Mouse (Mus musculus) MEL (cell line): ENCODE results near the gene Cwc27. TPM values are rescaled to one million over a fixed set of nuclear protein-coding genes. Genes with fewer than 3 reads are reported as not detected.

Source experiments
- DNase-seq: peaks from one replicate; pipeline ENCODE4 v3.0.0; 2011; ENCODE audit warnings: low read depth, low spot score
- H3K27ac ChIP-seq: 2 replicates; pipeline ENCODE4 v1.5.1; 2012; ENCODE audit warnings: low read depth, mild to moderate bottlenecking, control low read depth, low read length, moderate library complexity; ENCODE audit not compliant: control insufficient read depth
- H3K27me3 ChIP-seq, 2 experiments: fragments of 150-350 bp in 1 of 2; sonication (generic) in 1 of 2; 2 replicates each; pipeline ENCODE4 v1.6.1; 2012; ENCODE audit warnings: low read length in 2 of 2, mild to moderate bottlenecking in 2 of 2, improper control_type of control experiment in 1 of 2, moderate library complexity in 1 of 2; ENCODE audit not compliant: insufficient read depth in 2 of 2, control insufficient read depth in 1 of 2
- H3K36me3 ChIP-seq, 2 experiments: 2 replicates each; pipeline ENCODE4 v1.6.1; 2012 to 2014; ENCODE audit warnings: low read length in 2 of 2, improper control_type of control experiment in 1 of 2, inconsistent platforms in 1 of 2, mild to moderate bottlenecking in 1 of 2; ENCODE audit not compliant: insufficient read depth in 2 of 2, control insufficient read depth in 1 of 2
- H3K4me1 ChIP-seq, 2 experiments: fragments of 150-350 bp in 1 of 2; sonication (generic) in 1 of 2; 2 replicates each; pipeline ENCODE4 v1.6.1; 2012; ENCODE audit warnings: low read length in 2 of 2, improper control_type of control experiment in 1 of 2, mild to moderate bottlenecking in 1 of 2; ENCODE audit not compliant: insufficient read depth in 2 of 2, control insufficient read depth in 1 of 2
- H3K4me3 ChIP-seq, 2 experiments: fragments of 150-350 bp in 1 of 2; sonication (generic) in 1 of 2; 2 replicates each; pipeline ENCODE4 v1.5.1; 2012; ENCODE audit warnings: low read depth in 2 of 2, low read length in 2 of 2, mild to moderate bottlenecking in 2 of 2, moderate library complexity in 2 of 2, control low read depth in 1 of 2, improper control_type of control experiment in 1 of 2; ENCODE audit not compliant: control insufficient read depth in 1 of 2, insufficient read depth in 1 of 2
- H3K79me2 ChIP-seq: 2 replicates; pipeline ENCODE4 v1.6.1; 2012; ENCODE audit warnings: mild to moderate bottlenecking, low read length, moderate library complexity; ENCODE audit not compliant: control insufficient read depth, poor library complexity, insufficient read depth
- H3K9ac ChIP-seq: 2 replicates; pipeline ENCODE4 v1.6.1; 2012; ENCODE audit warnings: low read depth, mild to moderate bottlenecking, control low read depth, low read length, moderate library complexity; ENCODE audit not compliant: control insufficient read depth, poor library complexity, severe bottlenecking
- H3K9me3 ChIP-seq: fragments of 150-350 bp; sonication (generic); replicated peaks from 2 replicates; pipeline ENCODE4 v1.6.1; 2012; ENCODE audit warnings: mild to moderate bottlenecking, low read length, improper control_type of control experiment, moderate library complexity; ENCODE audit not compliant: insufficient read depth
- CHD1 ChIP-seq: IDR thresholded peaks from 2 replicates; pipeline ENCODE4 v1.6.1; 2012; ENCODE audit warnings: low read depth, mild to moderate bottlenecking, inconsistent platforms, low read length, improper control_type of control experiment
- CTCF ChIP-seq, 3 experiments: IDR thresholded peaks in 2 of 3; conservative IDR thresholded peaks in 1 of 3; 2 replicates each; pipeline ENCODE4 v1.5.1; 2011 to 2012; ENCODE audit warnings: low read length in 3 of 3, low read depth in 2 of 3, mild to moderate bottlenecking in 2 of 3, improper control_type of control experiment in 1 of 3, inconsistent platforms in 1 of 3, mixed read lengths in 1 of 3, moderate library complexity in 1 of 3; ENCODE audit not compliant: control insufficient read depth in 1 of 3, insufficient read depth in 1 of 3, poor library complexity in 1 of 3, severe bottlenecking in 1 of 3
- ELF1 ChIP-seq: IDR thresholded peaks from 2 replicates; pipeline ENCODE4 v1.6.1; 2014; ENCODE audit warnings: low read depth, mild to moderate bottlenecking, inconsistent platforms, low read length, improper control_type of control experiment, moderate library complexity
- JUND ChIP-seq: IDR thresholded peaks from 2 replicates; pipeline ENCODE4 v1.6.1; 2011; ENCODE audit warnings: low read depth, mild to moderate bottlenecking, improper control_type of control experiment, low read length
- KAT2A ChIP-seq: conservative IDR thresholded peaks from 2 replicates; pipeline ENCODE4 v1.6.1; 2012; ENCODE audit warnings: low read depth, low read length, improper control_type of control experiment, inconsistent platforms
- MAFK ChIP-seq: IDR thresholded peaks from 2 replicates; pipeline ENCODE4 v1.6.1; 2011; ENCODE audit warnings: low read depth, mild to moderate bottlenecking, low read length, improper control_type of control experiment, borderline replicate concordance
- MYC ChIP-seq: IDR thresholded peaks from 2 replicates; pipeline ENCODE4 v1.6.1; 2011; ENCODE audit warnings: low read depth, mild to moderate bottlenecking, low read length, improper control_type of control experiment, moderate library complexity
- POLR2AphosphoS2 ChIP-seq: IDR thresholded peaks from 2 replicates; pipeline ENCODE4 v1.6.1; 2011; ENCODE audit warnings: low read length, improper control_type of control experiment
- POLR2AphosphoS5 ChIP-seq: IDR thresholded peaks from 2 replicates; pipeline ENCODE4 v1.6.1; 2012; ENCODE audit warnings: low read depth, borderline replicate concordance, mild to moderate bottlenecking, inconsistent platforms, low read length, moderate library complexity, mixed read lengths
- RCOR1 ChIP-seq: IDR thresholded peaks from 2 replicates; pipeline ENCODE4 v1.6.1; 2012; ENCODE audit warnings: low read depth, mild to moderate bottlenecking, inconsistent platforms, low read length, improper control_type of control experiment
- SMC3 ChIP-seq: IDR thresholded peaks from 2 replicates; pipeline ENCODE4 v1.6.1; 2011; ENCODE audit warnings: low read depth, low read length, improper control_type of control experiment
- TAL1 ChIP-seq: IDR thresholded peaks from 2 replicates; pipeline ENCODE4 v1.6.1; 2012; ENCODE audit warnings: mild to moderate bottlenecking, inconsistent platforms, low read length, moderate library complexity, mixed read lengths
- TCF12 ChIP-seq: IDR thresholded peaks from 2 replicates; pipeline ENCODE4 v1.6.1; 2014; ENCODE audit warnings: low read depth, mild to moderate bottlenecking, inconsistent platforms, low read length, improper control_type of control experiment, moderate library complexity
- UBTF ChIP-seq: IDR thresholded peaks from 2 replicates; pipeline ENCODE4 v1.6.1; 2012; ENCODE audit warnings: low read depth, mild to moderate bottlenecking, inconsistent platforms, low read length, improper control_type of control experiment, moderate library complexity, borderline replicate concordance; ENCODE audit not compliant: insufficient read depth
- USF1 ChIP-seq: IDR thresholded peaks from 2 replicates; pipeline ENCODE4 v1.6.1; 2014; ENCODE audit warnings: low read depth, mild to moderate bottlenecking, inconsistent platforms, low read length, improper control_type of control experiment, moderate library complexity
- ZC3H11A ChIP-seq: IDR thresholded peaks from 2 replicates; pipeline ENCODE4 v1.6.1; 2012; ENCODE audit warnings: low read depth, mild to moderate bottlenecking, inconsistent platforms, low read length, improper control_type of control experiment
- ZNF384 ChIP-seq: IDR thresholded peaks from 2 replicates; pipeline ENCODE4 v1.6.1; 2012; ENCODE audit warnings: low read depth, mild to moderate bottlenecking, inconsistent platforms, low read length, improper control_type of control experiment
- polyA plus RNA-seq, 2 experiments: library from polyadenylated mRNA; stranded (reverse) in 1 of 2; unstranded in 1 of 2; fragments of >175 nt in 1 of 2; fragments of >200 nt in 1 of 2; gene quantifications; 2 replicates each; pipeline versions ENCODE4 v1.2.1 to v1.2.4; 2012; ENCODE audit warnings: low replicate concordance in 2 of 2, low read depth in 1 of 2; ENCODE audit not compliant: insufficient read length in 2 of 2, insufficient read depth in 1 of 2, missing spikeins in 1 of 2
- total RNA-seq: library from RNA; depleted of rRNA; stranded (reverse); fragments of 300-350 nt; gene quantifications from 2 replicates; pipeline ENCODE4 v1.2.3, GENCODE M21; 2012

The Cwc27 gene
- total and polyA plus RNA-seq, 3 experiments, result 18.3 to 22.0 TPM; not detected in 1

GRCm38 (mm10) chr13:104853645-104854044 lies 36.7 kb upstream of the Cwc27 start:
- no peak overlapping the region for H3K9ac ChIP-seq
- no peaks in the 10 kb centered on the region for H3K9me3 ChIP-seq
- no peaks in the 10 kb centered on the region for H3K4me1 ChIP-seq
- no peak overlapping the region for H3K4me3 ChIP-seq
- no peaks in the 10 kb centered on the region; a peak in 1 of 4 replicates for H3K27me3 ChIP-seq
- H3K27ac ChIP-seq, result no peak overlapping the region
- TF ChIP-seq POLR2AphosphoS5 (no peak), JUND (no peak), SMC3 (no peak), TAL1 (no peak), UBTF (no peak), POLR2AphosphoS2 (no peak), MYC (no peak), ELF1 (no peak), USF1 (no peak), ZC3H11A (no peak), CTCF (IDR thresholded peaks at IDR 0.05 in 2 of 3, conservative IDR thresholded peaks at IDR 0.05 in 1 of 3; ENCODE audit: control insufficient read depth in 1 of 3, insufficient read depth in 1 of 3, low read depth in 2 of 3, low read length in 3 of 3, poor library complexity in 1 of 3, severe bottlenecking in 1 of 3) (no peak), KAT2A (no peak), ZNF384 (no peak), RCOR1 (no peak), TCF12 (no peak), CHD1 (no peak)
- H3K79me2 ChIP-seq, result no peaks in the 10 kb centered on the region
- DNase-seq, result no peak
- no peaks in the 10 kb centered on the region for H3K36me3 ChIP-seq

DNA sequence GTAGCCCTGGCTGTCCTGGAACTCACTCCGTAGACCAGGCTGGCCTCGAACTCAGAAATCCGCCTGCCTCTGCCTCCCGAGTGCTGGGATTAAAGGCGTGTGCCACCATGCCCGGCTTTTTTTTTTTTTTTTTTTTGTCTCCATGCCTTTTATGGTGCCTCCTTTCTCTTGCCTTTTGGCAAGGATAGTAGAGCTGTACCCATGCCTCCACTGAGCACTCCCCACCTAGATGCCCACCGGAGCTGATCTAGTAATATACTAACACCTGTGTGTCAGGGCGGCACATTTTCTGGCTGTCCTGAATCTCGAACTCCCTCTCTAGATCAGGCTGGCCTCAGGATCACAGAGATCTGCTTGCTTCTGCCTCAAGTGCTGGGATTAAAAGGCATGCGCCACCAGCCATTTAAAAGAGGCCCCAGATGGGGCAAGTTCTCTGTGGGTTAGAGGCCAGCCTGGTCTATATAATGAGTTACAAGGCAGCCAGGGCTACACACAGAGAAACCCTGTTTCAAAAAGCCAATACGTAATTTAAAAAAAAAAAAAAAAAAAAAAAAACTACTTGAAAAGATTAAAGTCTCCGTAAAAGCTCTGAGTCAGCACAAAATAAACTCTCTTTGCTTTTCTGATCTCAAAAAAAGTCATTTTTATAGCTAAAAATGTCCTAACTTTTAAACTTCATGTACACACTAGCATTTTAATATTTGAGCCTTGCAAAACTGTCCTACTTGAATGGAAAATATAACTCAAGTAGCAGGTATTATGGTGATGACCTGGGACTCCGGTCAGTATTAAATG lies 26.6 kb upstream of the Cwc27 start:
- TF ChIP-seq MAFK (peak; percentile 16; the same call in 1 of the 2 replicates), KAT2A (no peak)
- Histone ChIP-seq H3K36me3 (peaks cover 0 to under 1% of the 10 kb centered on the region in 2 experiments; a peak in 1 of 4 replicates), H3K27me3 (no peaks in the 10 kb centered on the region), H3K9ac (no peak overlapping the region), H3K4me1 (no peaks in the 10 kb centered on the region), H3K27ac (no peak overlapping the region), H3K9me3 (no peaks in the 10 kb centered on the region), H3K79me2 (no peaks in the 10 kb centered on the region), H3K4me3 (no peak overlapping the region)
- no peak for DNase-seq
